Comparison of ENCODE assay signal across 9 mouse cellular contexts in the genomic region with DNA sequence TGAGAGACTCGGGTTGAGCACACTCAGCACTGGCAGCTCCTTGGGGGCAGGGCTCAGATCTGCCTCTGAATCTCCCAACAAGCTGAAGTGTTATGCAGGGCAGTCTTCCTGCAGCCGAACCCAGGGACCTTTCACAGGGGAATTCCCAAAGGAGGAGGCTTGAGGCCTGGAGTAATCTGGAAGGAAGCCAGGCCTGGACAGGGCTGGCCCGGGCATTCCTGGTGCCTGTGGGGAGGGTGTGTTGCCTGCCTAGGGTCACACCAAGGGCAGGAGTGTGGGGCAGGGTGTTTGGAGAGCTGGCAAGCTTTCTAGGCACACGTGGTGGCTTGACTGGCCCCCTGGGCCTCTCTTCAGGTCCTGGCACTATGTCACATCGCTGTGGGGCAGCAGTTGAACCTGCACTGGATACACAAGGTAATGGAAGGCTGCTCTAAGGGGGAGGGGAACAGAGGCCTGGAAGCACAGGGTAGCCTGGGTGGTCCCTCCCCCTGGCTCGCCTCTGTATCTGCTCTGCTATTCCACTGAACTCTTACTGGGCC. TPM values are rescaled to one million over a fixed set of nuclear protein-coding genes. Genes with fewer than 3 reads are reported as not detected.
DNase-seq lines count a peak whose midpoint lies in the region; ATAC-seq and TF ChIP-seq lines count a peak whose summit lies in the region.
"Had no signal": no experiment of that assay in that cellular context is flagged by ENCODE, and none has a peak within 500 bp of the region (broad histone marks: within the 10 kb centered on the region; RNA-seq: fewer than 3 reads in every experiment).

No protein-coding gene starts in this region.

- peak overlapping the region; percentile 26 for H3K9ac ChIP-seq in heart, embryonic 15.5 days
- peak overlapping the region; percentile 5; the same call in 1 of the 2 replicates for H3K9ac ChIP-seq in kidney, postnatal 0 days (ENCODE audit: low read depth, low read length)
- 0 out of 2 replicates have a peak overlapping the region, but pooled peaks have one; percentile 8 for H3K9ac ChIP-seq in neural tube, embryonic 13.5 days

- H3K4me3 ChIP-seq in heart, embryonic 15.5 days = 0 out of 2 replicates have a peak overlapping the region, but pooled peaks have one; percentile 2
- no peak overlapping the region for H3K4me3 ChIP-seq in kidney, postnatal 0 days (replicated peaks; ENCODE audit: low read depth, low read length)
- no peak overlapping the region for H3K4me3 ChIP-seq in neural tube, embryonic 13.5 days

- intact Hi-C loops in left cerebral cortex, postnatal 14 days (cut with DNase I) = no loop called here

- 13% methylated on average over 6 of the region's 6 CpGs for WGBS in heart, embryonic 15.5 days
- 19% methylated on average over 6 of the region's 6 CpGs for WGBS in kidney, postnatal 0 days
- WGBS in neural tube, embryonic 13.5 days = 22% methylated on average over 6 of the region's 6 CpGs

- H3K4me1 ChIP-seq in heart, embryonic 15.5 days (replicated peaks) = peaks cover 34% of the 10 kb centered on the region
- H3K4me1 ChIP-seq in kidney, postnatal 0 days (replicated peaks; ENCODE audit: insufficient read depth, low read length) = peaks cover 17% of the 10 kb centered on the region
- peaks cover 46% of the 10 kb centered on the region for H3K4me1 ChIP-seq in neural tube, embryonic 13.5 days (replicated peaks)

- ATAC-seq in heart, embryonic 15.5 days (replicated peaks; ENCODE audit: insufficient number of reproducible peaks, insufficient read depth, low FRiP score, low read depth) = peak; percentile 92
- peak; percentile 92 for ATAC-seq in kidney, postnatal 0 days (replicated peaks; ENCODE audit: low FRiP score, low read depth)
- ATAC-seq in neural tube, embryonic 13.5 days (ENCODE audit: low read depth) = no peak; the same call in 1 of the 2 replicates
- ATAC-seq in megakaryocyte, adult 5-6 weeks (ENCODE audit: poor library complexity, severe bottlenecking) = no peak

- no peaks in the 10 kb centered on the region; the same call in 1 of the 2 replicates for H3K36me3 ChIP-seq in heart, embryonic 15.5 days
- 0 out of 2 replicates have a peak, but pooled peaks cover 2% of the 10 kb centered on the region for H3K36me3 ChIP-seq in kidney, postnatal 0 days (ENCODE audit: insufficient read depth, low read length)
- H3K36me3 ChIP-seq in neural tube, embryonic 13.5 days = peaks cover 32% of the 10 kb centered on the region

- H3K27ac ChIP-seq in heart, embryonic 15.5 days = peak overlapping the region; percentile 89
- peak overlapping the region; percentile 79 for H3K27ac ChIP-seq in kidney, postnatal 0 days
- H3K27ac ChIP-seq in neural tube, embryonic 13.5 days (replicated peaks) = peak overlapping the region; percentile 59

- peak; percentile 85 for DNase-seq in 3T3-L1 (ENCODE audit: low read depth, low spot score)
- peak; percentile 60 for DNase-seq in adrenal gland, postnatal 25 days
- DNase-seq in kidney, postnatal 0 days (ENCODE audit: low spot score) = peak; percentile 79
- DNase-seq in layer of hippocampus, adult 8-10 months (ENCODE audit: low spot score in 2 of 2) = no peak
- no peak for DNase-seq in left cerebral cortex, postnatal 14 days (ENCODE audit: low spot score in 2 of 2)

- H3K9me3 ChIP-seq in heart, embryonic 15.5 days (replicated peaks) = no peaks in the 10 kb centered on the region
- no peaks in the 10 kb centered on the region for H3K9me3 ChIP-seq in kidney, postnatal 0 days (replicated peaks; ENCODE audit: low read length)
- H3K9me3 ChIP-seq in neural tube, embryonic 13.5 days = no peaks in the 10 kb centered on the region

- no peak for TF ChIP-seq CTCF in kidney, postnatal 0 days (IDR thresholded peaks at IDR 0.05; ENCODE audit: low read depth)

- peak overlapping the region; percentile 32 for H3K4me2 ChIP-seq in heart, embryonic 15.5 days
- no peak overlapping the region for H3K4me2 ChIP-seq in kidney, postnatal 0 days (ENCODE audit: low read length)
- no peak overlapping the region for H3K4me2 ChIP-seq in neural tube, embryonic 13.5 days

- no peaks in the 10 kb centered on the region for H3K27me3 ChIP-seq in heart, embryonic 15.5 days
- no peaks in the 10 kb centered on the region for H3K27me3 ChIP-seq in kidney, postnatal 0 days (ENCODE audit: insufficient read depth, low read length)
- no peaks in the 10 kb centered on the region for H3K27me3 ChIP-seq in neural tube, embryonic 13.5 days

RNA-seq across cellular contexts. Expression of gene Klhl35, which starts 24.2 kb away (rescaled TPM):
- total RNA-seq in adrenal gland, postnatal 25 days (2021) = 0.43 and 1.5 TPM in 2 replicates
- 0.63 and 0.73 TPM in 2 replicates for polyA plus RNA-seq in heart, embryonic 15.5 days (2015; fragmentation: Nextera tagmentation; extraction: Ambion mirVana)
- polyA plus RNA-seq in kidney, postnatal 0 days (2015; fragmentation: Nextera tagmentation; extraction: Ambion mirVana) = 0.97 and 1.3 TPM in 2 replicates
- 13.4 and 16.9 TPM in 2 replicates for polyA plus RNA-seq in neural tube, embryonic 13.5 days (2015; fragmentation: Nextera tagmentation; extraction: Ambion mirVana)
- total RNA-seq in megakaryocyte, adult 5-6 weeks (2015) = 1.0 and 1.1 TPM in 2 replicates
- total RNA-seq in megakaryocyte, adult 5-6 weeks (2017) = not detected in 2 replicates
- total RNA-seq in layer of hippocampus, adult 8-10 months (2022) = 1 to 10 TPM; 1.2 to 4.2 (median 2.5) TPM
- total RNA-seq in left cerebral cortex, postnatal 14 days (2021) = 1 to 10 TPM; 1.7 to 2.4 TPM
- total RNA-seq: liver, adult 2 months had no signal

RNA-seq across cellular contexts. Expression of gene Rps3, which starts 41.9 kb away (rescaled TPM):
- total RNA-seq in adrenal gland, postnatal 25 days (2021) = 552 and 603 TPM in 2 replicates
- polyA plus RNA-seq in heart, embryonic 15.5 days (2015; fragmentation: Nextera tagmentation; extraction: Ambion mirVana) = 437 and 490 TPM in 2 replicates
- polyA plus RNA-seq in kidney, postnatal 0 days (2015; fragmentation: Nextera tagmentation; extraction: Ambion mirVana) = 873 and 942 TPM in 2 replicates
- polyA plus RNA-seq in neural tube, embryonic 13.5 days (2015; fragmentation: Nextera tagmentation; extraction: Ambion mirVana) = 514 and 540 TPM in 2 replicates
- total RNA-seq in megakaryocyte, adult 5-6 weeks (2015) = 992 and 1,050 TPM in 2 replicates
- 1,038 and 1,097 TPM in 2 replicates for total RNA-seq in megakaryocyte, adult 5-6 weeks (2017)
- 100 to 1,000 TPM; 222 to 342 (median 280) TPM for total RNA-seq in layer of hippocampus, adult 8-10 months (2022)
- 100 to 1,000 TPM; 221 to 235 TPM for total RNA-seq in left cerebral cortex, postnatal 14 days (2021)

Comparison
In these comparisons a context has a peak if more than half of its experiments do, and no peak if none do; other contexts are left out.
1. DNase-seq: peak in 3T3-L1 (single experiment), adrenal gland, postnatal 25 days (single experiment) and kidney, postnatal 0 days (single experiment); none in layer of hippocampus, adult 8-10 months (0 of 2) and left cerebral cortex, postnatal 14 days (0 of 2).
2. ATAC-seq: peak in heart, embryonic 15.5 days (single experiment) and kidney, postnatal 0 days (single experiment); none in neural tube, embryonic 13.5 days (single experiment) and megakaryocyte, adult 5-6 weeks (single experiment).
3. Peak in every context shown above with its lines, with median percentiles within 50 percentile points of each other: H3K27ac ChIP-seq and H3K9ac ChIP-seq.